Mouse (Mus musculus) erythroblast, embryonic 14.5 days (primary cell): ENCODE results near the gene Chd2.

ENCODE experiments used
- GATA1 ChIP-seq: IDR thresholded peaks from 2 replicates; pipeline ENCODE4 v1.6.1; 2012; ENCODE audit warnings: low read length, inconsistent platforms, mixed read lengths
- TAL1 ChIP-seq: IDR thresholded peaks from 3 replicates; pipeline ENCODE4 v1.6.1; 2012; ENCODE audit warnings: low read length, inconsistent platforms, mixed read lengths

- TF ChIP-seq GATA1 (no peak), TAL1 (no peak)
Observed at GRCm38 (mm10) chr7:73452187-73452808, 89.3 kb downstream of the Chd2 start.
